Mouse (Mus musculus) bone marrow, adult 2 months (tissue): Measurements from ENCODE around the gene 4931428F04Rik.

Experiments
- CTCF ChIP-seq: fragments of 200-500 bp; IDR thresholded peaks from 2 replicates; pipeline ENCODE4 v1.5.1; 2011; ENCODE audit warnings: low read length, control low read depth; ENCODE audit not compliant: control insufficient read depth, insufficient read depth
- POLR2A ChIP-seq: fragments of 200-500 bp; IDR thresholded peaks from 2 replicates; pipeline ENCODE4 v1.6.1; 2011; ENCODE audit warnings: low read depth, mild to moderate bottlenecking, control low read depth, low read length, borderline replicate concordance; ENCODE audit not compliant: control insufficient read depth

DNA sequence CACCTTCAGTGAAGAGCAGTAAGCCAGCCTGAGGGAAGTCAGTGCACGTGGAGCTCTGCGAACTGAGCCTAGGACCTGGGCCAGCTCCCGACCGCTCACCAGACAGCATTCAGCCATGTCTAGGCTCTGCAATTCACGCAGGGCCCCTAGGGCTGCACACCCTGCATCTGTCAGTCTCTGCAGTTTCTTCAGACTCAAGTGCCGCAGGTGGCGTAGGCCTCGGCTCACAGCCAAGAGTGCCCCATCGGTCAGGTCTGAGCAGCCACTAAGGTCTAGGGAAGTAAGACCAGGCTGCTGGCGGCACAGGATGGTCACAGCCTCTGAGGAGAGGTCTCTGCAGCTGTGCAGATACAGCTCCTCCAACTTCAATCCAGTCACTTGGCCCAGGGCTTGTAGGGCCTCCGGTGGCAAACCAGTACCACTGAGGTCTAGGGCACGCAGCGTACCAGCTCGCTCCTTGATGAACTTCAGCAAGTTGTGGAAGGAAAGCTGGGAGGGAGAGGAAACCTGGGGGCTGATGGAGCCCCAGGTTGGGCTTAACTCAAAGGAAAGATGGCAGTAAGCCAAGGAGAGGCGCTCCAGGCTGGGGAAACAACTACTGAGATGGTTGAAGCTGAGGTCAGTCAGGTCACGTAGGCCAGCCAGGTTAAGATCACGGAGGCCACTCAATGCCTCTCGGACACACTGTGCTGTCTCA lies 25.6 kb upstream of the 4931428F04Rik start:
- TF ChIP-seq CTCF, result no peak
- TF ChIP-seq POLR2A, result no peak
